Mouse (Mus musculus) hindbrain, embryonic 16.5 days (tissue): ENCODE data around the gene Olfr818. TPM values are rescaled to one million over a fixed set of nuclear protein-coding genes. Genes with fewer than 3 reads are reported as not detected.
"Not testable (repeated sequence)": the region's sequence is repeated elsewhere in the genome, so short reads cannot be mapped to it uniquely, and the experiment has no call there.

Experiments
- ATAC-seq: fragments of 200-750 bp; cut with Nextera tagmentation; 2 replicates; pipeline ENCODE4 v1.8.0; 2017; ENCODE audit warnings: moderate TSS enrichment, moderate library complexity
- H3K27ac ChIP-seq: fragments of 300-500 bp; sonication (generic); 2 replicates; pipeline ENCODE4 v1.5.1; 2014; ENCODE audit warnings: low read depth, mild to moderate bottlenecking, control low read depth, low read length, moderate library complexity
- H3K27me3 ChIP-seq: fragments of 300-500 bp; sonication (generic); replicated peaks from 2 replicates; pipeline ENCODE4 v1.6.1; 2014; ENCODE audit warnings: low read length; ENCODE audit not compliant: control insufficient read depth, insufficient read depth
- H3K36me3 ChIP-seq: fragments of 300-500 bp; sonication (generic); 2 replicates; pipeline ENCODE4 v1.6.1; 2014; ENCODE audit warnings: mild to moderate bottlenecking, low read length, moderate library complexity, mixed read lengths; ENCODE audit not compliant: control insufficient read depth, insufficient read depth
- H3K4me1 ChIP-seq: fragments of 300-500 bp; sonication (generic); 2 replicates; pipeline ENCODE4 v1.6.1; 2014; ENCODE audit warnings: low read depth, low read length; ENCODE audit not compliant: control insufficient read depth, insufficient read depth
- H3K4me2 ChIP-seq: fragments of 300-500 bp; sonication (generic); 2 replicates; pipeline ENCODE4 v1.6.1; 2014; ENCODE audit warnings: mild to moderate bottlenecking, low read length, control low read depth, moderate library complexity
- H3K4me3 ChIP-seq: fragments of 300-500 bp; sonication (generic); 2 replicates; pipeline ENCODE4 v1.5.1; 2014; ENCODE audit warnings: mild to moderate bottlenecking, low read length, control low read depth, moderate library complexity
- H3K9ac ChIP-seq: fragments of 300-500 bp; sonication (generic); 2 replicates; pipeline ENCODE4 v1.6.1; 2014; ENCODE audit warnings: low read depth, mild to moderate bottlenecking, control low read depth, low read length, moderate library complexity
- H3K9me3 ChIP-seq: fragments of 300-500 bp; sonication (generic); 2 replicates; pipeline ENCODE4 v1.6.1; 2014; ENCODE audit warnings: mild to moderate bottlenecking, low read length, moderate library complexity; ENCODE audit not compliant: control insufficient read depth
- WGBS: fragments of 180-500 bp; shearing (Covaris S2); extraction: QIAGEN DNeasy Blood & Tissue Kit; methylation state at CpG from one replicate; pipeline ENCODE4 v1.1.7; 2014; 5-methylcytosine and 5-hydroxymethylcytosine counted together
- polyA plus RNA-seq: library from polyadenylated mRNA; unstranded; fragments of >200 nt; fragmentation: Nextera tagmentation; extraction: Ambion mirVana; gene quantifications from 2 replicates; pipeline ENCODE4 v1.2.1, GENCODE M21; 2015

The Olfr818 gene
- not detected in 2 replicates for polyA plus RNA-seq

GRCm38 (mm10) chr10:129949000-129949399, at the start of gene Olfr818:
Olfr818 (minus strand) TSS chr10:129949100.
- Histone ChIP-seq H3K27ac (no peak within 1 kb of the TSS), H3K4me2 (no peak within 1 kb of the TSS), H3K4me1 (no peaks in the 10 kb centered on the region), H3K9ac (no peak within 1 kb of the TSS), H3K27me3 (no peaks in the 10 kb centered on the region), H3K36me3 (no peaks in the 10 kb centered on the region), H3K9me3 (no peaks in the 10 kb centered on the region), H3K4me3 (no peak within 1 kb of the TSS)
- ATAC-seq, result no peak
- 91% methylated on average over 2 of the region's 2 CpGs for WGBS

- not testable (repeated sequence) for H3K4me2 ChIP-seq, ATAC-seq, H3K27ac ChIP-seq, H3K4me3 ChIP-seq, H3K36me3 ChIP-seq, H3K4me1 ChIP-seq, H3K9ac ChIP-seq, H3K27me3 ChIP-seq, H3K9me3 ChIP-seq
- WGBS, result no CpG with 5 or more reads among the region's 1 CpGs
These were observed 36.1 kb upstream of the Olfr818 start, which contains the start of gene Gm10310 for GRCm38 (mm10) chr10:129984962-129985361. Gm10310 (minus strand) TSS chr10:129985062.

- H3K36me3 ChIP-seq, H3K27me3 ChIP-seq, H3K4me2 ChIP-seq, H3K27ac ChIP-seq, H3K9ac ChIP-seq, H3K9me3 ChIP-seq, H3K4me3 ChIP-seq, ATAC-seq, H3K4me1 ChIP-seq: not testable (repeated sequence)
- no CpG with 5 or more reads among the region's 3 CpGs for WGBS
These were observed 33.0 kb upstream of the Olfr818 start for GRCm38 (mm10) chr10:129981867-129982266.

GRCm38 (mm10) chr10:129976040-129976439, 27.1 kb upstream of the Olfr818 start, which contains the start of gene Olfr247:
Olfr247 (minus strand) TSS chr10:129976140.
- not testable (repeated sequence) for H3K9ac ChIP-seq, H3K4me2 ChIP-seq, H3K9me3 ChIP-seq, ATAC-seq, H3K4me1 ChIP-seq, H3K27me3 ChIP-seq, H3K27ac ChIP-seq, H3K4me3 ChIP-seq, H3K36me3 ChIP-seq
- WGBS, result no CpG with 5 or more reads among the region's 2 CpGs

- H3K27ac ChIP-seq, H3K4me3 ChIP-seq, H3K36me3 ChIP-seq, H3K9ac ChIP-seq, ATAC-seq, H3K9me3 ChIP-seq, H3K4me2 ChIP-seq, H3K27me3 ChIP-seq, H3K4me1 ChIP-seq: not testable (repeated sequence)
- no CpG with 5 or more reads among the region's 3 CpGs for WGBS
These were observed 24.1 kb upstream of the Olfr818 start for GRCm38 (mm10) chr10:129972994-129973393.

- H3K4me3 ChIP-seq, result not testable (repeated sequence)
These were observed 18.3 kb upstream of the Olfr818 start, which contains the start of gene Olfr819 for GRCm38 (mm10) chr10:129967166-129967565. Olfr819 (minus strand) TSS chr10:129967266.

GRCm38 (mm10) chr10:129966232-129966631, 17.3 kb upstream of the Olfr818 start:
- H3K4me3 ChIP-seq, H3K4me1 ChIP-seq, H3K9me3 ChIP-seq, H3K27me3 ChIP-seq, H3K36me3 ChIP-seq, H3K9ac ChIP-seq, H3K4me2 ChIP-seq, ATAC-seq, H3K27ac ChIP-seq: not testable (repeated sequence)
- WGBS, result 100% methylated on average over 2 of the region's 3 CpGs

More at GRCm38 (mm10) chr10:129967166-129967565, 18.3 kb upstream of the Olfr818 start, which contains the start of gene Olfr819:
- H3K27ac ChIP-seq, H3K36me3 ChIP-seq, H3K4me1 ChIP-seq, H3K27me3 ChIP-seq, ATAC-seq, H3K9ac ChIP-seq, H3K9me3 ChIP-seq, H3K4me2 ChIP-seq: not testable (repeated sequence)
- WGBS, result 80% methylated on average over 2 of the region's 2 CpGs

GRCm38 (mm10) chr10:129915497-129915896, 33.4 kb downstream of the Olfr818 start, which contains the start of gene Olfr816:
Olfr816 (minus strand) TSS chr10:129915597.
- H3K4me2 ChIP-seq, result no peak within 1 kb of the TSS
- 72% methylated on average over 1 of the region's 1 CpGs for WGBS
- no peaks in the 10 kb centered on the region for H3K4me1 ChIP-seq
- H3K9me3 ChIP-seq, result no peaks in the 10 kb centered on the region
- no peak for ATAC-seq
- H3K9ac ChIP-seq, result no peak within 1 kb of the TSS
- no peaks in the 10 kb centered on the region for H3K27me3 ChIP-seq
- no peaks in the 10 kb centered on the region for H3K36me3 ChIP-seq
- no peak within 1 kb of the TSS for H3K27ac ChIP-seq
- no peak within 1 kb of the TSS for H3K4me3 ChIP-seq

GRCm38 (mm10) chr10:129905767-129906166, 43.1 kb downstream of the Olfr818 start, which contains the start of gene Olfr815:
Olfr815 (minus strand) TSS chr10:129905867.
- WGBS, result no CpG with 5 or more reads among the region's 1 CpGs
- not testable (repeated sequence) for H3K9ac ChIP-seq, H3K27ac ChIP-seq, H3K36me3 ChIP-seq, ATAC-seq, H3K27me3 ChIP-seq, H3K4me2 ChIP-seq, H3K4me3 ChIP-seq, H3K9me3 ChIP-seq, H3K4me1 ChIP-seq
